ENCODE assay signal across 8 mouse cellular contexts in the genomic region with DNA sequence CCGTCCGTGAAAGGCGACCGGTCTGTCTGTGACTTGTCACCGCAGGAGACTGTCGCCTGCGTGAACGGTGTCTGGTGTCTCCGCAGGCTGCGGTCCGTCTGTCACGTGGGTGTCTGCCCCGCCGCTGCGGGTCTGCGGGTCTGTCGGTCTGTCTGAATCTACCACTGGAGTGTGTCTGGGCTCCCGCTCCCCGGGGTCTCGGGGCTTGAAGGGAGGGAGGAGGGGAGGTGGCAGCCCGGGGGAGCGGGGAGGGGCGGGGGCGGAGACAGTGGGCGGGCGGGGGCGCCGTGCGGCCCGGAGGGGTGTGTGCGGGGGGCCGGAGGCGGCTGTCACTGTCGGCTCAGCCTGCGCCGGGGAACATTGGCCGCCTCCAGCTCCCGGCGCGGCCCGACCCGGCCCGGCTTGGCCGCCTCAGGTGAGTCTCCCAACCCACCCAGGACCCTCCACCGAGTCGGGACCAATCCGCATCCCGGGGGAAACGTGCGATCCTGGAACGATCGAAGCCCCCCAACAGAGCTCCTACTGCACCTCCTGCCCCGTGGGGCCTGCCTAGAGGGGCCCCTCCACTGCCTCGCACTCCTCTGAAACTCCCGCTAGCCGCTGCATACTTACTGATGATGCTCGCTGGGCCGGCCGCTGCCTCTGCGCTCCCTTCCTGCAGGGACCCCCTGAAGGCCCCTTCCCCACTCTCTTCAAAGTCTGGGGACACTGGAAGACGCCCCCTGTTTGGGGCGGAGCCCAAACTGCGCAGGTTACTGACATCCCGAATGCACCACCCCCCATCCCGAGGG. TPM values are rescaled to one million over a fixed set of nuclear protein-coding genes. Genes with fewer than 3 reads are reported as not detected.
DNase-seq lines count a peak whose midpoint lies in the region; ATAC-seq and TF ChIP-seq lines count a peak whose summit lies in the region.

No protein-coding gene starts in this region.

- H3K4me3 ChIP-seq in C2C12 (ENCODE audit: insufficient read depth, poor library complexity, severe bottlenecking) = no peak overlapping the region
- H3K4me3 ChIP-seq in hindbrain, embryonic 11.5 days (ENCODE audit: low read depth, low read length) = peak overlapping the region; percentile 42
- peak overlapping the region; percentile 47 for H3K4me3 ChIP-seq in limb, embryonic 13.5 days
- peak overlapping the region; percentile 81 for H3K4me3 ChIP-seq in olfactory bulb, adult 2 months (ENCODE audit: insufficient read depth, low read depth, low read length)

- H3K79me3 ChIP-seq in C2C12 (ENCODE audit: low read depth) = no peaks in the 10 kb centered on the region

- H3K4me2 ChIP-seq in hindbrain, embryonic 11.5 days (replicated peaks; ENCODE audit: low read depth, low read length) = peak overlapping the region; percentile 93
- H3K4me2 ChIP-seq in limb, embryonic 13.5 days (replicated peaks) = peak overlapping the region; percentile 75

- H3K27ac ChIP-seq in hindbrain, embryonic 11.5 days (ENCODE audit: low read depth, low read length) = no peak overlapping the region
- H3K27ac ChIP-seq in limb, embryonic 13.5 days = no peak overlapping the region
- H3K27ac ChIP-seq in olfactory bulb, adult 2 months (ENCODE audit: insufficient read depth, low read depth, low read length) = peak overlapping the region; percentile 89

- H3K27me3 ChIP-seq in C2C12 (ENCODE audit: control insufficient read depth, insufficient read depth, insufficient read length) = peaks cover 29% of the 10 kb centered on the region
- H3K27me3 ChIP-seq in hindbrain, embryonic 11.5 days (ENCODE audit: control insufficient read depth, insufficient read depth, low read length) = peaks cover 34% of the 10 kb centered on the region
- H3K27me3 ChIP-seq in limb, embryonic 13.5 days = peaks cover 74% of the 10 kb centered on the region

- no peaks in the 10 kb centered on the region for H3K36me3 ChIP-seq in C2C12 (ENCODE audit: control insufficient read depth, insufficient read depth)
- H3K36me3 ChIP-seq in hindbrain, embryonic 11.5 days (ENCODE audit: control insufficient read depth, insufficient read depth, low read length) = no peaks in the 10 kb centered on the region
- H3K36me3 ChIP-seq in limb, embryonic 13.5 days = no peaks in the 10 kb centered on the region

- 0 out of 2 replicates have a peak, but pooled peaks have one; percentile 24 for ATAC-seq in hindbrain, embryonic 11.5 days (ENCODE audit: low FRiP score)
- no peak for ATAC-seq in limb, embryonic 13.5 days (ENCODE audit: low FRiP score, low read depth)

- H3K9ac ChIP-seq in hindbrain, embryonic 11.5 days (ENCODE audit: low read depth, low read length) = peak overlapping the region; percentile 57
- peak overlapping the region; percentile 66 for H3K9ac ChIP-seq in limb, embryonic 13.5 days

- no peaks in the 10 kb centered on the region for H3K79me2 ChIP-seq in C2C12 (ENCODE audit: control insufficient read depth, insufficient read depth)

- TF ChIP-seq POLR2A in olfactory bulb, adult 2 months (IDR thresholded peaks at IDR 0.05; ENCODE audit: insufficient read depth, low read depth, low read length) = no peak

- no peaks in the 10 kb centered on the region for H3K9me3 ChIP-seq in hindbrain, embryonic 11.5 days (ENCODE audit: control insufficient read depth, low read length)
- H3K9me3 ChIP-seq in limb, embryonic 13.5 days = no peaks in the 10 kb centered on the region

- no peak for TF ChIP-seq CTCF in C2C12 (IDR thresholded peaks at IDR 0.05; ENCODE audit: control insufficient read depth, insufficient read depth, insufficient read length)
- TF ChIP-seq CTCF in olfactory bulb, adult 2 months (IDR thresholded peaks at IDR 0.05; ENCODE audit: insufficient read depth, low read depth, low read length) = no peak

- peaks cover 15% of the 10 kb centered on the region for H3K4me1 ChIP-seq in hindbrain, embryonic 11.5 days (replicated peaks; ENCODE audit: control insufficient read depth, insufficient read depth, low read length)
- H3K4me1 ChIP-seq in limb, embryonic 13.5 days = peaks cover 20% of the 10 kb centered on the region
- peaks cover 25% of the 10 kb centered on the region for H3K4me1 ChIP-seq in olfactory bulb, adult 2 months (ENCODE audit: control insufficient read depth, insufficient read depth, low read length)

- under 1% methylated on average over 63 of the region's 65 CpGs for WGBS in hindbrain, embryonic 11.5 days
- under 1% methylated on average over 57 of the region's 65 CpGs for WGBS in limb, embryonic 13.5 days
- under 1% methylated on average over 53 of the region's 65 CpGs for WGBS in olfactory bulb, adult 2 months

- peak overlapping the region; percentile 11 for H3ac ChIP-seq in C2C12 (ENCODE audit: control insufficient read depth, insufficient read length, low read depth)

- peak; percentile 63 to 64 for DNase-seq in frontal cortex, postnatal 10 days (ENCODE audit: low spot score in 2 of 2)
- no peak for DNase-seq in frontal cortex, postnatal 25 days (ENCODE audit: low spot score in 2 of 2)
- DNase-seq in cerebellum, postnatal 25 days = peak; percentile 80 to 81
- DNase-seq in hindbrain, embryonic 11.5 days (ENCODE audit: low spot score) = peak; percentile 48
- DNase-seq in testis, postnatal 14 days (ENCODE audit: low spot score) = no peak

TF ChIP-seq in C2C12, 6 proteins besides CTCF, POLR2A, EP300 and RAD21:
- TF ChIP-seq MYOD1 (IDR thresholded peaks at IDR 0.05; ENCODE audit: control insufficient read depth, insufficient read length, low read depth) = no peak
- TF ChIP-seq MYOG (IDR thresholded peaks at IDR 0.05; ENCODE audit: control insufficient read depth, extremely low read depth, insufficient read length) = no peak
- TF ChIP-seq CEBPB (IDR thresholded peaks at IDR 0.05; ENCODE audit: low read depth) = no peak
- no peak for TF ChIP-seq USF1 (IDR thresholded peaks at IDR 0.05; ENCODE audit: low read depth)
- TF ChIP-seq FOSL1 (IDR thresholded peaks at IDR 0.05; ENCODE audit: insufficient read depth, low read length, poor library complexity, severe bottlenecking) = no peak
- no peak for TF ChIP-seq MAX (IDR thresholded peaks at IDR 0.05)

RNA-seq across cellular contexts. Expression of a gene that starts 0.8 kb away (rescaled TPM):
- 0.06 TPM for polyA plus RNA-seq in C2C12 (2012; fragmentation: generic; extraction: Trizol)
- polyA plus RNA-seq in hindbrain, embryonic 11.5 days (2014; fragmentation: Nextera tagmentation; extraction: Ambion mirVana) = 6.2 and 8.1 TPM in 2 replicates
- 17.2 and 18.3 TPM in 2 replicates for polyA plus RNA-seq in limb, embryonic 13.5 days (2015; fragmentation: Nextera tagmentation; extraction: Ambion mirVana)
- not detected in 2 replicates for polyA plus RNA-seq in olfactory bulb, adult 2 months (2012; ENCODE audit: insufficient read depth, insufficient read length, low replicate concordance, missing spikeins)

RNA-seq across cellular contexts. Expression of a gene that starts 6.3 kb away (rescaled TPM):
- 10.6 TPM for polyA plus RNA-seq in C2C12 (2012; fragmentation: generic; extraction: Trizol)
- polyA plus RNA-seq in hindbrain, embryonic 11.5 days (2014; fragmentation: Nextera tagmentation; extraction: Ambion mirVana) = 8.6 and 9.0 TPM in 2 replicates
- polyA plus RNA-seq in limb, embryonic 13.5 days (2015; fragmentation: Nextera tagmentation; extraction: Ambion mirVana) = 8.4 and 9.6 TPM in 2 replicates
- polyA plus RNA-seq in olfactory bulb, adult 2 months (2012; ENCODE audit: insufficient read depth, insufficient read length, low replicate concordance, missing spikeins) = not detected in 2 replicates

RNA-seq across cellular contexts. Expression of a gene that starts 19.3 kb away (rescaled TPM):
- 130 TPM for polyA plus RNA-seq in C2C12 (2012; fragmentation: generic; extraction: Trizol)
- 138 and 140 TPM in 2 replicates for polyA plus RNA-seq in hindbrain, embryonic 11.5 days (2014; fragmentation: Nextera tagmentation; extraction: Ambion mirVana)
- 141 and 149 TPM in 2 replicates for polyA plus RNA-seq in limb, embryonic 13.5 days (2015; fragmentation: Nextera tagmentation; extraction: Ambion mirVana)
- 488 TPM in 1 of 2 replicates, not detected in the other for polyA plus RNA-seq in olfactory bulb, adult 2 months (2012; ENCODE audit: insufficient read depth, insufficient read length, low replicate concordance, missing spikeins)

RNA-seq across cellular contexts. Expression of a gene that starts 26.1 kb away (rescaled TPM):
- polyA plus RNA-seq in C2C12 (2012; fragmentation: generic; extraction: Trizol) = 80.0 TPM
- 27.4 and 28.6 TPM in 2 replicates for polyA plus RNA-seq in hindbrain, embryonic 11.5 days (2014; fragmentation: Nextera tagmentation; extraction: Ambion mirVana)
- 104 and 107 TPM in 2 replicates for polyA plus RNA-seq in limb, embryonic 13.5 days (2015; fragmentation: Nextera tagmentation; extraction: Ambion mirVana)
- not detected in 2 replicates for polyA plus RNA-seq in olfactory bulb, adult 2 months (2012; ENCODE audit: insufficient read depth, insufficient read length, low replicate concordance, missing spikeins)

RNA-seq across cellular contexts. Expression of a gene that starts 45.2 kb away (rescaled TPM):
- 7.3 TPM for polyA plus RNA-seq in C2C12 (2012; fragmentation: generic; extraction: Trizol)
- 7.1 and 7.5 TPM in 2 replicates for polyA plus RNA-seq in hindbrain, embryonic 11.5 days (2014; fragmentation: Nextera tagmentation; extraction: Ambion mirVana)
- polyA plus RNA-seq in limb, embryonic 13.5 days (2015; fragmentation: Nextera tagmentation; extraction: Ambion mirVana) = 17.2 and 17.9 TPM in 2 replicates
- polyA plus RNA-seq in olfactory bulb, adult 2 months (2012; ENCODE audit: insufficient read depth, insufficient read length, low replicate concordance, missing spikeins) = not detected in 2 replicates

Comparison
In these comparisons a context has a peak if more than half of its experiments do, and no peak if none do; other contexts are left out.
1. DNase-seq: peak in frontal cortex, postnatal 10 days (2 of 2), cerebellum, postnatal 25 days (2 of 2) and hindbrain, embryonic 11.5 days (single experiment); none in frontal cortex, postnatal 25 days (0 of 2) and testis, postnatal 14 days (single experiment).